Mouse (Mus musculus): ENCODE measurements around the gene Calhm3.

- TF ChIP-seq CTCF (IDR thresholded peaks at IDR 0.05; ENCODE audit: low read depth) (no peak), EP300 (IDR thresholded peaks at IDR 0.05; ENCODE audit: low read depth) (no peak)
Measured at GRCm38 (mm10) chr19:47163176-47163744, 5.7 kb upstream of the Calhm3 start.
